Mouse (Mus musculus): ENCODE measurements at regions not wholly inside any gene's neighbourhood (a gene's known extent, or its start where the extent isn't known, plus 50 kb on each side); places are given as distances from the start of the nearest gene placed in this dataset.

DNA sequence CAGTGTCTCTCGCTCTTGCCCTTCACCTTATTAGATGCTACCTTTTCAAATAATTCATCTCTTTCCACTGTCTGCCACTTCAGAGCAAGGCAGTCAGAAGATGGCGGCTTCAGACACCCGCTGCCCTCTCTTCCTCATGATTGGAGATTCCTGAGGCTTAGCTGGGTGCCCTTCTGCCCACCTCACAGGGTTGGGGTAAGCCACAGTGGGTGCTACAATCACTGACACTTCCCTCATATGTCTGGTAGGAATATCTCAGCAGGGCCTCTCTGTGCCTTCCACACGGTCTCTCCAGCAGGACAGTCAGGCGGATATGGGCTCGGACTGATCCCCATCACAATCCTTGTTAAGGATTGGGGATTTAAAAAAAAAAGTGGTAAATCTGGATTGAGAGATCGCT is 53.2 kb upstream of the Rpl36-ps4 start:
- no peak for DNase-seq (ENCODE audit: low read depth)

DNA sequence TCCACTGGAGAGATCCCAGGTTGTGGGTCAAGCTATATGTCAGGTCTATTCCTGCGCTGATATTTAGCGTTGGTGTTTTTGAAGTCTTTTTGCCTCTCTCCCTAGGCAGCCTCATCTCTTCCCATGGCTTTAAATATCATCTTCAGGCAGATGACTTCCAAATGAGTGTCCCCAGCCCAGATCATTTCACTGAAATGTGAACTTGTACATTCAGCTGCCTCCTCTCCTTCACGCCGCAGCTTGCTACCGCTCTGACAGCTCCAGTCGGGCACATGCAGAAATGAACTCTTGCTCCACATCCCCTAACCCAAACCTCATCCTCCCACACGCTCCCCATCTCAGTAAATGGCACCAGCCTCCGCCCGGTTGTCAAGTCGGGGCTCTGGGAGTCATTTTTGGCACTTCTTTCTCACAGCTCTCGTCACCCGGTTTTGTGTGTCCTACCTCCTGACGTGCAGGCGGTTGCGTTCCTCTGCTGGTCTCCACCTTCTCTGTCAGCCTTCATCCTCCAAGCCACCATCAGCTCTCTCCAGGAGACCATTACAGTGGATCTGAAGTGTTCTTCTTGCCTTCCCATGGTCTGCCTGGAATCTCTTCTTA is 54.0 kb upstream of the Rpl36-ps4 start:
- no peak for DNase-seq (ENCODE audit: low read depth)

DNA sequence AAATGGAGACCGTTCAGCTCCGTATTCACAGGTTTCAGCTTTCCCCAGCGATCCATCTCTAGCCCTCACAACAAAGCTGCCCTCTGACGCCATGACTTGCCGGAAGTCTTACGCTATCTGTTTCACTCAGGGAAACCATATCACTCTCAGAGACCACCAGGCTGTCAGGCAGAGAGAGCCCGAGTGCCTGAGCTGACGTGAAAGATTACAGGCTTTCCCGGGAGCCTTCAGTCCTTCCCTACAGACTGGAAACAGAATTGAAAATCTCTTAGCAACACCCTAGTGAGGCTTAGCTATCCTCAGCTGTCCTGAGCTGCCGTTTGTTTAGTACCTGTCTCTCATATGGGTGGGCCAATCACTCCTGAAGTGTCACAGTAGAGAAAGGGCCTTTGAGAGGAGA is 54.6 kb upstream of the Rpl36-ps4 start:
- no peak for DNase-seq (ENCODE audit: low read depth)

DNA sequence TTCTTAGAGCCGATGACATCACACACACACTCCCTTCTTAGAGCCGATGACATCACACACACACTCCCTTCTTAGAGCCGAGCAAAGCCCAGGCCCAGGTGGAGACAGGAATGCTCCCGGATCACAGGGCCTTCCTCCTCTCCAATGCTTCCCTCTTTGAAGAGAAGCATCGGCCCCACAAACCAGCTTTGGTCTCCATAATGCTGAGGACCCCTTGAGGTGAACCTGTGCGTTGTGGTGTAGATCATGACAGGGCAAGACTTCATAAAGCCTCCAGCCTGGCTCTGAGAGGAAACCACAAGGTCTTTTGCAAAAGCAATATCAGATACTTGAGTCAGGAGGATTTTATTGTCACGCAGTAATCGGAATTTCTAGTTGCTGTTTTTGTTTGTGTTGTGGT is 55.3 kb upstream of the Rpl36-ps4 start:
- DNase-seq (ENCODE audit: low read depth): no peak

DNA sequence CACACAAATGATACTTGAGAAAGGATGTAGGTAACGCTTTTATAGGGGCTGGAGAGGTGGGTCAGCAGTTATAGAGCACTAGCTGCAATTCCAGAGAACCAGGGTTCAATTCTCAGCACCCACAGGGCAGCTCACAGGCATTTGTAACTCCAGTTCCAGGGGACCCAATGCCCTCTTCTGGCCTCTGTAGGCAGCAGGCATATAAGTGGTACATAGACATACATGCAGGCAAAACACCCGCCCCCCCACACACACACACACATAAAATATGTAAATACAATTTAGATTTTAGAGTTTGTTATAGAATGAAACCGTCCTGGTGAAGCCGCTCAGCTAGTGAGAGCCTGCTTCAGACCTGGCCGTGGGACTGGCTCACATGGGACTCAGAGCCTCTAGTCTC is 55.9 kb upstream of the Rpl36-ps4 start:
- no peak for DNase-seq (ENCODE audit: low read depth)

DNA sequence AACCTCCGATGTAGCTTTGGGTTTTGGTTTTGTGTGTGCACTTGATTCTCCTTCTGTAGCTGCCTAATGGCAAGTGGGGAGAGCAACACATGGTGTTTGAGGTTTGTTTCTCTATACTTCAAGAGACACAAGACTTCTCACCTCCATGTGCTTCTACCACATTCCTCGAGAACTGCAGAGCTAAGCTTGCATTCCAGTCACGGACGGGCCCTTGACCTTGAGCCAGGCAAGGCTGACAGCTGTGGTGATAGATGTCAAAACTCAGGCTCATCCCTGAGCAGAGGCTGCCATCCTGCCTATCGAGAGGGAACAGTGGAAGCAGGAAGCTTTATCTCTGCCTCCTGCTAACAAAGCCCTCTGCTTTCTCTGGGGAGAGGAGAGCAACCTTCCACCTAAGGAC is 59.2 kb upstream of the Rpl36-ps4 start:
- no peak for DNase-seq (ENCODE audit: low read depth)

DNA sequence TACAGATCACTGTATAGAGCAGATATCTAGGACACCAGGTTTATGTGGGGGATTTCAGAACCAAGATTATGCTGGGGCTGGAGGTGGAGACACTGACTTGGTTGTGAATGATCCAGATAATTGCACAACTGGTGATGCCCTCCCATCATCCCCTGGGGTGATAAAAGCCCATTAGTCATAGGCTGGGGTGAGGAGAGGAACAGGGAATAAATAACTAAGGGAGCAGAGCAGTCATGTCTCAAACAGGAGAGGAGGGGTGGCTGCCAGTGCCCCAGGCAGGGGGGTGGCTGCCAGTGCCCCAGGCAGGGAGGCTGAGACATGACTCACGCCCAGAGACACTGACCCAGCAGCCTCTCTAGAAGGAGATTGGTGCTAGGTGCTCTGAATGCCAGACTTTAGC is 53.7 kb upstream of the Kcnk12 start:
- peak; percentile 88 for DNase-seq (ENCODE audit: low read depth)

DNA sequence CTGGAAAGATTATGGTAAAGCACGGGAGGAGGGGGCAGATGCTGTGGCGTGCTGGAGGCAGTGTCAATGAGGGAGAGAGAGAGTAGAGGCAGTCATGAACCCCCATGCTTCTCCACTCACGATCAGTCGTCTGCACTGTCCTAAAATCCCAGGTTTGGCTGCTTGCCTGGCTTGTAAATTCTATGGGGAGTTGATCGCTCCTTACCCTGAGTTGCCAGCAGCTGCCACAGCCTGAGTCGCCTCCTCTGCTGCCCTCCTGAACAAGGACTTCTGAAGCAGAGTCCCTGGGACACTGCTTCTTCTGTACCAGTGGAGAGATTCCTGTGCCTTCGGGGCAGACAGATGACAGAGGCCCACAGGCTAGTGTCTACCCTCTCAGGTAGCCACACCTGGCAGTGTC is 52.1 kb upstream of the Kcnk12 start:
- peak; percentile 75 for DNase-seq (ENCODE audit: low read depth)

DNA sequence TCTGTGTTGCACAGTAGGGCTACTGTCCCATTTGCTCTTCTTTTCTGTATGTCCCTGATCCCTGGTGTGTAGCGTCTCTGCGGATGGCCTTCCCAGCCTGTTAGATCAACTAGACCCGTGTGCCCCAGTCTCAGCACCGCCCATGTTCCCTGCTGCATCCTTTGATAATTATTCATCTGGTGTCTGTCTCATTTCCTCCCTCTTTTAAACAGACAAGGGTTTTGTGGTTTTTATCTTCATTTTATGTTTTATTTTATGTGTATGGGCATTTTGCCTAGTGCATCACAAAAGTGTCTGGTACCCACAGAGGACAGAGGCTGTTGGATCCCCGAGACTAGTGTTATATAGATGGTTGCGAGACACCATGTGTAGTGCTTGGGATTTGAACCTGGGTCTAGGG is 51.6 kb upstream of the Kcnk12 start:
- peak; percentile 12 for DNase-seq (ENCODE audit: low read depth)

DNA sequence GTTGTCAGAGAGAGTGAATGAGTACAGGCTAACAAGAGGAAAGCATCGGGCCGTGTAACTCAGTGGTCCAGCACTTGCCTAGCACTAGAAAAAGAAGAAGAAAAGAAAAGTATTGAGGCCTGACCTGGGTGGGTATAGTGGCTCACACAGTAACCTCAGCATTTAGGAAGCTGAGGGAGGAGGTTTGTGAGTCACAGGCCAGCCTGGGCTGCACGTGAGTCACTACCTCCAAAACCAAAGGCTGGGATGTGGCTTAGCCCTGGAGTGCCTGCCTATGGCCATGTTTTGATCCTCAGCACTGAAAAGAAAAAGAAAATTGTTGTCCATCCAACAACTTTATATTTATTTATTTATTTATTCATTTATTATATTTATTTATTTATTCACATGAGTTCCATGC is 51.2 kb upstream of the Kcnk12 start:
- DNase-seq (ENCODE audit: low read depth): peak; percentile 79

Data from NIH3T3 (cell line).